Mouse (Mus musculus) thymus, postnatal 36 days (tissue): Measurements from ENCODE around the gene Chit1.

Source experiments
- DNase-seq, 2 experiments: peaks; one replicate each; pipeline ENCODE4 v3.0.0; 2022; ENCODE audit warnings: mixed read lengths in 2 of 2

The Chit1 gene

GRCm38 (mm10) chr1:134079477-134080163 is 31.4 kb upstream of the Chit1 start:
- peak in 1 of 2 experiments; percentile 71 for DNase-seq

- DNase-seq: no peak
Observed at GRCm38 (mm10) chr1:134080406-134080805, 30.6 kb upstream of the Chit1 start.

- DNase-seq: no peak
Observed at GRCm38 (mm10) chr1:134080881-134081450, 30.1 kb upstream of the Chit1 start.

GRCm38 (mm10) chr1:134082987-134083516 is 28.0 kb upstream of the Chit1 start:
- DNase-seq: peak; percentile 35 to 59

GRCm38 (mm10) chr1:134083676-134084075 is 27.4 kb upstream of the Chit1 start:
- no peak for DNase-seq

- DNase-seq: no peak
Observed at GRCm38 (mm10) chr1:134084128-134084527, 26.9 kb upstream of the Chit1 start.

GRCm38 (mm10) chr1:134086017-134086416 is 25.0 kb upstream of the Chit1 start:
- no peak for DNase-seq

GRCm38 (mm10) chr1:134086811-134087398 is 24.1 kb upstream of the Chit1 start:
- DNase-seq: no peak

GRCm38 (mm10) chr1:134089074-134089473 is 22.0 kb upstream of the Chit1 start:
- DNase-seq: no peak

- no peak for DNase-seq
Observed at GRCm38 (mm10) chr1:134091851-134092250, 19.2 kb upstream of the Chit1 start.

- no peak for DNase-seq
Observed at GRCm38 (mm10) chr1:134092368-134092767, 18.7 kb upstream of the Chit1 start.

- peak; percentile 85 to 91 for DNase-seq
Observed at GRCm38 (mm10) chr1:134092852-134093770, 17.9 kb upstream of the Chit1 start.

- DNase-seq: no peak
Observed at GRCm38 (mm10) chr1:134093771-134094526, 17.1 kb upstream of the Chit1 start.

GRCm38 (mm10) chr1:134095033-134095612 is 15.9 kb upstream of the Chit1 start:
- DNase-seq: no peak

GRCm38 (mm10) chr1:134095721-134096120 is 15.3 kb upstream of the Chit1 start:
- no peak for DNase-seq

GRCm38 (mm10) chr1:134096264-134096934 is 14.6 kb upstream of the Chit1 start:
- no peak for DNase-seq

GRCm38 (mm10) chr1:134097080-134097855 is 13.8 kb upstream of the Chit1 start:
- no peak for DNase-seq

GRCm38 (mm10) chr1:134097956-134098725 is 12.9 kb upstream of the Chit1 start:
- no peak for DNase-seq

GRCm38 (mm10) chr1:134098726-134099515 is 12.1 kb upstream of the Chit1 start:
- DNase-seq: peak; percentile 41 to 46
